Mouse (Mus musculus): ENCODE measurements around the gene Abi3. TPM values are rescaled to one million over a fixed set of nuclear protein-coding genes. Genes with fewer than 3 reads are reported as not detected.
A peak's percentile ranks its signal among the peaks of the same experiment; 100 is the strongest.

Abi3 gene
- total RNA-seq, 2 experiments from 2014 or later: 5.1 to 5.3 TPM

- peak; percentile 58 to 65 for DNase-seq (ENCODE audit: low spot score in 2 of 2)
- intact Hi-C loops (cut with DNase I): loop anchor here (5.0 kb wide), 1 partner anchor 205 kb away; the partner anchor contains the start of gene Snf8
These were observed 14.7 kb downstream of the Abi3 start for GRCm38 (mm10) chr11:95827464-95828085.

- DNase-seq (ENCODE audit: low spot score in 2 of 2): no peak
- intact Hi-C loops (cut with DNase I): loop anchor here (5.0 kb wide), 1 partner anchor 205 kb away; the partner anchor contains the start of gene Snf8
These were observed 15.2 kb downstream of the Abi3 start for GRCm38 (mm10) chr11:95827168-95827447.

- DNase-seq (ENCODE audit: low spot score in 2 of 2): no peak
- intact Hi-C loops (cut with DNase I): loop anchor here (5.0 kb wide), 1 partner anchor 206 kb away; the partner anchor contains the start of gene Snf8
These were observed 15.7 kb downstream of the Abi3 start for GRCm38 (mm10) chr11:95826317-95827167.

GRCm38 (mm10) chr11:95825625-95826024 lies 16.7 kb downstream of the Abi3 start:
- intact Hi-C loops (cut with DNase I): loop anchor here (2.0 to 5.0 kb wide), 2 partner anchors 33 to 207 kb away; partner anchors contain the start of gene Snf8
- DNase-seq (ENCODE audit: low spot score in 2 of 2): no peak

- intact Hi-C loops (cut with DNase I): loop anchor here (2.0 to 5.0 kb wide), 3 partner anchors 34 to 252 kb away; partner anchors contain the start of genes Atp5g1 and Snf8
- DNase-seq (ENCODE audit: low spot score in 2 of 2): peak; percentile 66 to 69
These were observed 17.4 kb downstream of the Abi3 start for GRCm38 (mm10) chr11:95824877-95825243.

- intact Hi-C loops (cut with DNase I): loop anchor here (2.0 to 5.0 kb wide), 2 partner anchors 35 to 253 kb away; partner anchors contain the start of gene Atp5g1
- DNase-seq (ENCODE audit: low spot score in 2 of 2): peak; percentile 89 to 91
These were observed 18.0 kb downstream of the Abi3 start, which contains the start of gene Phospho1 for GRCm38 (mm10) chr11:95824071-95824876. Phospho1 (plus strand) TSS chr11:95824499.

- DNase-seq (ENCODE audit: low spot score in 2 of 2): no peak
- intact Hi-C loops (cut with DNase I): loop anchor here (5.0 kb wide), 1 partner anchor 255 kb away; the partner anchor contains the start of gene Atp5g1
These were observed 19.8 kb downstream of the Abi3 start for GRCm38 (mm10) chr11:95822437-95822836.

- DNase-seq (ENCODE audit: low spot score in 2 of 2): no peak
- intact Hi-C loops (cut with DNase I): loop anchor here (5.0 kb wide), 1 partner anchor 256 kb away; the partner anchor contains the start of gene Atp5g1
These were observed 20.8 kb downstream of the Abi3 start for GRCm38 (mm10) chr11:95821511-95821910.

GRCm38 (mm10) chr11:95819138-95819537 lies 23.1 kb downstream of the Abi3 start:
- intact Hi-C loops (cut with DNase I): no loop called here
- no peak for DNase-seq (ENCODE audit: low spot score in 2 of 2)

- intact Hi-C loops (cut with DNase I): no loop called here
- no peak for DNase-seq (ENCODE audit: low spot score in 2 of 2)
These were observed 26.9 kb downstream of the Abi3 start for GRCm38 (mm10) chr11:95815412-95815811.

- DNase-seq (ENCODE audit: low spot score in 2 of 2): no peak
- intact Hi-C loops (cut with DNase I): no loop called here
These were observed 27.4 kb downstream of the Abi3 start for GRCm38 (mm10) chr11:95814857-95815256.

GRCm38 (mm10) chr11:95814101-95814500 lies 28.2 kb downstream of the Abi3 start:
- intact Hi-C loops (cut with DNase I): no loop called here

GRCm38 (mm10) chr11:95812224-95812623 lies 30.1 kb downstream of the Abi3 start:
- no peak for DNase-seq (ENCODE audit: low spot score in 2 of 2)
- intact Hi-C loops (cut with DNase I): no loop called here

More at GRCm38 (mm10) chr11:95814101-95814500, 28.2 kb downstream of the Abi3 start:
- DNase-seq (ENCODE audit: low spot score in 2 of 2): no peak

GRCm38 (mm10) chr11:95811741-95812140 lies 30.5 kb downstream of the Abi3 start:
- intact Hi-C loops (cut with DNase I): no loop called here
- DNase-seq (ENCODE audit: low spot score in 2 of 2): no peak

GRCm38 (mm10) chr11:95810828-95811227 lies 31.4 kb downstream of the Abi3 start:
- intact Hi-C loops (cut with DNase I): no loop called here
- DNase-seq (ENCODE audit: low spot score in 2 of 2): no peak

GRCm38 (mm10) chr11:95809603-95810002 lies 32.7 kb downstream of the Abi3 start:
- intact Hi-C loops (cut with DNase I): no loop called here
- DNase-seq (ENCODE audit: low spot score in 2 of 2): no peak

GRCm38 (mm10) chr11:95808448-95809011 lies 33.7 kb downstream of the Abi3 start:
- intact Hi-C loops (cut with DNase I): no loop called here
- no peak for DNase-seq (ENCODE audit: low spot score in 2 of 2)

GRCm38 (mm10) chr11:95807884-95808283 lies 34.4 kb downstream of the Abi3 start:
- intact Hi-C loops (cut with DNase I): no loop called here
- DNase-seq (ENCODE audit: low spot score in 2 of 2): no peak

GRCm38 (mm10) chr11:95805527-95805926 lies 36.7 kb downstream of the Abi3 start:
- no peak for DNase-seq (ENCODE audit: low spot score in 2 of 2)
- intact Hi-C loops (cut with DNase I): no loop called here

Measured in left cerebral cortex, postnatal 36 days (tissue).